In the genomic region with DNA sequence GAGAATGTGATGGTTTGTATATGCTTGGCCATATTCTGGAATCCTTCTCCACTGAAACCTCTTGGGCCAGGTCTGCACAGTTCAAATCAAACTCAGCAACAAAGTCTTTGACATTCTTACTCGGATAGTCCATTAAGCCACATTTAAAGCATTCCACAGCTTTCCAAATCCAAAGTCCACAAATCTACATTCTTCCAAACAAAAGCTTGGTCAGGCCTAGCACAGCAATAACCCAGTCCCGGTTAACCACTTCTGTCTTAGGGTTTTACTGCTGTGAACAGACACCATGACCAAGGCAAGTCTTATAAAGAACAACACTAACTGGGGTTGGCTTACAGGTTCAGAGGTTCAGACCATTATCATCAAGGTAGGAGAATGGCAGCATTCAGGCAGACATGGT, we compare ENCODE assay signal across 15 mouse cellular contexts. TPM values are rescaled to one million over a fixed set of nuclear protein-coding genes. Genes with fewer than 3 reads are reported as not detected.
"Had no signal": no experiment of that assay in that cellular context is flagged by ENCODE, and none has a peak within 500 bp of the region (broad histone marks: within the 10 kb centered on the region; RNA-seq: fewer than 3 reads in every experiment).

No protein-coding gene starts in this region.

- H3K4me1 ChIP-seq: neural tube, embryonic 13.5 days had no signal

- H3K36me3 ChIP-seq: neural tube, embryonic 13.5 days; neural tube, embryonic 15.5 days; stomach, embryonic 15.5 days had no signal

- H3K4me2 ChIP-seq: neural tube, embryonic 13.5 days; neural tube, embryonic 15.5 days; stomach, embryonic 15.5 days had no signal

- H3K9ac ChIP-seq: neural tube, embryonic 13.5 days; neural tube, embryonic 15.5 days; stomach, embryonic 15.5 days had no signal

- H3K4me3 ChIP-seq: neural tube, embryonic 13.5 days; neural tube, embryonic 15.5 days; stomach, embryonic 15.5 days had no signal

- H3K27ac ChIP-seq: neural tube, embryonic 13.5 days; neural tube, embryonic 15.5 days; stomach, embryonic 15.5 days had no signal

- H3K9me3 ChIP-seq: neural tube, embryonic 13.5 days; neural tube, embryonic 15.5 days; stomach, embryonic 15.5 days had no signal

- DNase-seq: right cerebral cortex, adult 18-20 months; right cerebral cortex, postnatal 14 days; right cerebral cortex, postnatal 25 days; right cerebral cortex, postnatal 4 days; spleen, adult 18-20 months; thymus, adult 18-20 months; thymus, adult 2 months; thymus, postnatal 14 days; thymus, postnatal 25 days; thymus, postnatal 36 days; thymus, postnatal 4 days had no signal

- H3K27me3 ChIP-seq: neural tube, embryonic 13.5 days; neural tube, embryonic 15.5 days; stomach, embryonic 15.5 days had no signal

RNA-seq across cellular contexts. Expression of gene 9130230L23Rik, which starts 35.7 kb away (rescaled TPM):
- polyA plus RNA-seq: neural tube, embryonic 14.5 days; neural tube, embryonic 15.5 days had no signal
